Mouse (Mus musculus): Measurements from ENCODE around the gene Ccdc51. TPM values are rescaled to one million over a fixed set of nuclear protein-coding genes. Genes with fewer than 3 reads are reported as not detected.
"Not testable (repeated sequence)": the region's sequence is repeated elsewhere in the genome, so short reads cannot be mapped to it uniquely, and the experiment has no call there.

Gene Ccdc51
- polyA plus RNA-seq, 1 experiment from 2014 or later: 13.1 TPM

- Histone ChIP-seq H3K4me1 (ENCODE audit: control insufficient read depth, insufficient read depth, low read depth, low read length) (no peaks in the 10 kb centered on the region), H3K9ac (ENCODE audit: low read depth, low read length) (no peak overlapping the region), H3K27me3 (replicated peaks; ENCODE audit: control insufficient read depth, insufficient read depth, low read length) (no peaks in the 10 kb centered on the region), H3K27ac (ENCODE audit: low read depth, low read length) (no peak overlapping the region), H3K4me2 (ENCODE audit: low read length) (no peak overlapping the region), H3K36me3 (ENCODE audit: control insufficient read depth, insufficient read depth, low read length) (peaks cover 13% of the 10 kb centered on the region; the same call in 1 of the 2 replicates), H3K4me3 (ENCODE audit: low read length) (no peak overlapping the region), H3K9me3 (ENCODE audit: control insufficient read depth, low read length) (no peaks in the 10 kb centered on the region)
- WGBS: 45% methylated on average over 2 of the region's 2 CpGs
- ATAC-seq: no peak
Measured at GRCm38 (mm10) chr9:109122553-109123085, 40.3 kb downstream of the Ccdc51 start.

GRCm38 (mm10) chr9:109123266-109123665, 41.0 kb downstream of the Ccdc51 start:
- no peak overlapping the region for H3K4me2 ChIP-seq (ENCODE audit: low read length)
- ATAC-seq: no peak
- 45% methylated on average over 6 of the region's 6 CpGs for WGBS
- no peaks in the 10 kb centered on the region for H3K4me1 ChIP-seq (ENCODE audit: control insufficient read depth, insufficient read depth, low read depth, low read length)
- H3K4me3 ChIP-seq (ENCODE audit: low read length): no peak overlapping the region
- peaks cover 11% of the 10 kb centered on the region; the same call in 1 of the 2 replicates for H3K36me3 ChIP-seq (ENCODE audit: control insufficient read depth, insufficient read depth, low read length)
- no peaks in the 10 kb centered on the region for H3K27me3 ChIP-seq (replicated peaks; ENCODE audit: control insufficient read depth, insufficient read depth, low read length)
- H3K9ac ChIP-seq (ENCODE audit: low read depth, low read length): no peak overlapping the region
- no peak overlapping the region for H3K27ac ChIP-seq (ENCODE audit: low read depth, low read length)
- no peaks in the 10 kb centered on the region for H3K9me3 ChIP-seq (ENCODE audit: control insufficient read depth, low read length)

GRCm38 (mm10) chr9:109124164-109124563, 41.9 kb downstream of the Ccdc51 start:
- no peak overlapping the region for H3K9ac ChIP-seq (ENCODE audit: low read depth, low read length)
- H3K4me3 ChIP-seq (ENCODE audit: low read length): no peak overlapping the region
- H3K4me1 ChIP-seq (ENCODE audit: control insufficient read depth, insufficient read depth, low read depth, low read length): no peaks in the 10 kb centered on the region
- H3K36me3 ChIP-seq (ENCODE audit: control insufficient read depth, insufficient read depth, low read length): peaks cover 4% of the 10 kb centered on the region; the same call in 1 of the 2 replicates
- WGBS: 85% methylated on average over 3 of the region's 3 CpGs
- ATAC-seq: no peak
- H3K27ac ChIP-seq (ENCODE audit: low read depth, low read length): no peak overlapping the region
- no peak overlapping the region for H3K4me2 ChIP-seq (ENCODE audit: low read length)
- H3K9me3 ChIP-seq (ENCODE audit: control insufficient read depth, low read length): no peaks in the 10 kb centered on the region
- H3K27me3 ChIP-seq (replicated peaks; ENCODE audit: control insufficient read depth, insufficient read depth, low read length): no peaks in the 10 kb centered on the region

- Histone ChIP-seq H3K4me1 (ENCODE audit: control insufficient read depth, insufficient read depth, low read depth, low read length) (no peaks in the 10 kb centered on the region), H3K27ac (ENCODE audit: low read depth, low read length) (no peak overlapping the region), H3K9ac (ENCODE audit: low read depth, low read length) (no peak overlapping the region), H3K4me2 (ENCODE audit: low read length) (no peak overlapping the region), H3K27me3 (replicated peaks; ENCODE audit: control insufficient read depth, insufficient read depth, low read length) (no peaks in the 10 kb centered on the region), H3K9me3 (ENCODE audit: control insufficient read depth, low read length) (no peaks in the 10 kb centered on the region), H3K4me3 (ENCODE audit: low read length) (no peak overlapping the region), H3K36me3 (ENCODE audit: control insufficient read depth, insufficient read depth, low read length) (no peaks in the 10 kb centered on the region)
- WGBS: 85% methylated on average over 2 of the region's 2 CpGs
- no peak for ATAC-seq
Measured at GRCm38 (mm10) chr9:109125043-109125442, 42.8 kb downstream of the Ccdc51 start.

- 75% methylated on average over 3 of the region's 3 CpGs for WGBS
- Histone ChIP-seq H3K4me1 (ENCODE audit: control insufficient read depth, insufficient read depth, low read depth, low read length) (no peaks in the 10 kb centered on the region), H3K9ac (ENCODE audit: low read depth, low read length) (no peak overlapping the region), H3K4me3 (ENCODE audit: low read length) (no peak overlapping the region), H3K27ac (ENCODE audit: low read depth, low read length) (no peak overlapping the region), H3K27me3 (replicated peaks; ENCODE audit: control insufficient read depth, insufficient read depth, low read length) (no peaks in the 10 kb centered on the region), H3K36me3 (ENCODE audit: control insufficient read depth, insufficient read depth, low read length) (no peaks in the 10 kb centered on the region), H3K4me2 (ENCODE audit: low read length) (no peak overlapping the region), H3K9me3 (ENCODE audit: control insufficient read depth, low read length) (no peaks in the 10 kb centered on the region)
- ATAC-seq: no peak
Measured at GRCm38 (mm10) chr9:109125481-109125880, 43.2 kb downstream of the Ccdc51 start.

- WGBS: 87% methylated on average over 4 of the region's 4 CpGs
- no peaks in the 10 kb centered on the region for H3K4me1 ChIP-seq (ENCODE audit: control insufficient read depth, insufficient read depth, low read depth, low read length)
- no peaks in the 10 kb centered on the region for H3K9me3 ChIP-seq (ENCODE audit: control insufficient read depth, low read length)
- no peaks in the 10 kb centered on the region for H3K27me3 ChIP-seq (replicated peaks; ENCODE audit: control insufficient read depth, insufficient read depth, low read length)
- H3K4me3 ChIP-seq (ENCODE audit: low read length): no peak overlapping the region
- H3K9ac ChIP-seq (ENCODE audit: low read depth, low read length): no peak overlapping the region
- no peak overlapping the region for H3K27ac ChIP-seq (ENCODE audit: low read depth, low read length)
- no peak overlapping the region for H3K4me2 ChIP-seq (ENCODE audit: low read length)
- H3K36me3 ChIP-seq (ENCODE audit: control insufficient read depth, insufficient read depth, low read length): no peaks in the 10 kb centered on the region
- ATAC-seq: no peak
Measured at GRCm38 (mm10) chr9:109127076-109127475, 44.8 kb downstream of the Ccdc51 start.

GRCm38 (mm10) chr9:109128211-109128610, 45.9 kb downstream of the Ccdc51 start:
- H3K9me3 ChIP-seq (ENCODE audit: control insufficient read depth, low read length): no peaks in the 10 kb centered on the region
- no peaks in the 10 kb centered on the region for H3K36me3 ChIP-seq (ENCODE audit: control insufficient read depth, insufficient read depth, low read length)
- no peak overlapping the region for H3K9ac ChIP-seq (ENCODE audit: low read depth, low read length)
- H3K27ac ChIP-seq (ENCODE audit: low read depth, low read length): no peak overlapping the region
- H3K4me1 ChIP-seq (ENCODE audit: control insufficient read depth, insufficient read depth, low read depth, low read length): no peaks in the 10 kb centered on the region
- no peak for ATAC-seq
- H3K27me3 ChIP-seq (replicated peaks; ENCODE audit: control insufficient read depth, insufficient read depth, low read length): no peaks in the 10 kb centered on the region
- 63% methylated on average over 3 of the region's 3 CpGs for WGBS
- no peak overlapping the region for H3K4me2 ChIP-seq (ENCODE audit: low read length)
- H3K4me3 ChIP-seq (ENCODE audit: low read length): no peak overlapping the region

GRCm38 (mm10) chr9:109130076-109130475, 47.8 kb downstream of the Ccdc51 start:
- H3K27me3 ChIP-seq (replicated peaks; ENCODE audit: control insufficient read depth, insufficient read depth, low read length): no peaks in the 10 kb centered on the region
- H3K4me2 ChIP-seq (ENCODE audit: low read length): no peak overlapping the region
- no peaks in the 10 kb centered on the region for H3K4me1 ChIP-seq (ENCODE audit: control insufficient read depth, insufficient read depth, low read depth, low read length)
- H3K9me3 ChIP-seq (ENCODE audit: control insufficient read depth, low read length): no peaks in the 10 kb centered on the region
- no peak overlapping the region for H3K27ac ChIP-seq (ENCODE audit: low read depth, low read length)
- no peak overlapping the region for H3K9ac ChIP-seq (ENCODE audit: low read depth, low read length)
- 87% methylated on average over 5 of the region's 5 CpGs for WGBS
- no peak overlapping the region for H3K4me3 ChIP-seq (ENCODE audit: low read length)
- no peak for ATAC-seq
- H3K36me3 ChIP-seq (ENCODE audit: control insufficient read depth, insufficient read depth, low read length): no peaks in the 10 kb centered on the region

- H3K9me3 ChIP-seq (ENCODE audit: control insufficient read depth, low read length); H3K27ac ChIP-seq (ENCODE audit: low read depth, low read length); H3K9ac ChIP-seq (ENCODE audit: low read depth, low read length); H3K27me3 ChIP-seq (replicated peaks; ENCODE audit: control insufficient read depth, insufficient read depth, low read length); H3K4me3 ChIP-seq (ENCODE audit: low read length); ATAC-seq; H3K4me2 ChIP-seq (ENCODE audit: low read length); H3K36me3 ChIP-seq (ENCODE audit: control insufficient read depth, insufficient read depth, low read length); H3K4me1 ChIP-seq (ENCODE audit: control insufficient read depth, insufficient read depth, low read depth, low read length): not testable (repeated sequence)
- 68% methylated on average over 4 of the region's 4 CpGs for WGBS
Measured at GRCm38 (mm10) chr9:109140414-109140813, 58.1 kb downstream of the Ccdc51 start.
